Mouse (Mus musculus) G1E (cell line): Measurements from ENCODE around the gene Il9.

Source experiments
- CTCF ChIP-seq: IDR thresholded peaks from 2 replicates; pipeline ENCODE4 v1.5.1; 2012; ENCODE audit warnings: low read depth, low read length, inconsistent platforms, mixed read lengths
- POLR2AphosphoS5 ChIP-seq: IDR thresholded peaks from 2 replicates; pipeline ENCODE4 v1.6.1; 2012; ENCODE audit warnings: low read depth, low read length, inconsistent platforms; ENCODE audit not compliant: insufficient replicate concordance

GRCm38 (mm10) chr13:56516311-56516710 lies 34.3 kb upstream of the Il9 start:
- TF ChIP-seq CTCF, result no peak
- no peak for TF ChIP-seq POLR2AphosphoS5
